Mouse (Mus musculus) olfactory bulb, adult 2 months (tissue): Measurements from ENCODE around the gene Ntn3. TPM values are rescaled to one million over a fixed set of nuclear protein-coding genes. Genes with fewer than 3 reads are reported as not detected.

Source experiments
- H3K27ac ChIP-seq: fragments of 200-500 bp; 2 replicates; pipeline ENCODE4 v1.5.1; 2012; ENCODE audit warnings: low read depth, low read length; ENCODE audit not compliant: insufficient read depth
- H3K4me1 ChIP-seq: fragments of 200-500 bp; 2 replicates; pipeline ENCODE4 v1.6.1; 2012; ENCODE audit warnings: low read length; ENCODE audit not compliant: control insufficient read depth, insufficient read depth
- H3K4me3 ChIP-seq: fragments of 200-500 bp; 2 replicates; pipeline ENCODE4 v1.5.1; 2012; ENCODE audit warnings: mild to moderate bottlenecking, low read depth, low read length, moderate library complexity; ENCODE audit not compliant: insufficient read depth
- CTCF ChIP-seq: fragments of 200-500 bp; IDR thresholded peaks from 2 replicates; pipeline ENCODE4 v1.5.1; 2012; ENCODE audit warnings: low read depth, mild to moderate bottlenecking, low read length, moderate library complexity; ENCODE audit not compliant: insufficient read depth
- POLR2A ChIP-seq: fragments of 200-500 bp; IDR thresholded peaks from 2 replicates; pipeline ENCODE4 v1.6.1; 2012; ENCODE audit warnings: mild to moderate bottlenecking, low read depth, low read length, moderate library complexity; ENCODE audit not compliant: insufficient read depth
- WGBS: fragments of 180-500 bp; shearing (Covaris S2); methylation state at CpG from one replicate; pipeline ENCODE4 v1.1.7; 2018; 5-methylcytosine and 5-hydroxymethylcytosine counted together
- polyA plus RNA-seq: library from polyadenylated mRNA; stranded (reverse); fragments of >200 nt; gene quantifications from 2 replicates; pipeline ENCODE4 v1.2.4, GENCODE M21; 2012; ENCODE audit warnings: low replicate concordance; ENCODE audit not compliant: missing spikeins, insufficient read depth, insufficient read length

Gene Ntn3
- polyA plus RNA-seq, 1 experiment: not detected

GRCm38 (mm10) chr17:24162584-24163175 is 46.7 kb downstream of the Ntn3 start:
- Histone ChIP-seq H3K27ac (peak overlapping the region; percentile 74), H3K4me1 (peaks cover 24% of the 10 kb centered on the region), H3K4me3 (peak overlapping the region; percentile 63)
- no peak for TF ChIP-seq POLR2A
- TF ChIP-seq CTCF: no peak
- WGBS: 32% methylated on average over 17 of the region's 17 CpGs

GRCm38 (mm10) chr17:24161466-24161865 is 47.9 kb downstream of the Ntn3 start:
- peaks cover 21% of the 10 kb centered on the region for H3K4me1 ChIP-seq
- no peak overlapping the region for H3K27ac ChIP-seq
- 83% methylated on average over 5 of the region's 5 CpGs for WGBS
- TF ChIP-seq CTCF: no peak
- no peak for TF ChIP-seq POLR2A
- H3K4me3 ChIP-seq: no peak overlapping the region

GRCm38 (mm10) chr17:24157526-24157925 is 51.8 kb downstream of the Ntn3 start:
- WGBS: 93% methylated on average over 4 of the region's 4 CpGs
- Histone ChIP-seq H3K4me3 (no peak overlapping the region), H3K27ac (no peak overlapping the region), H3K4me1 (peaks cover 8% of the 10 kb centered on the region)
- no peak for TF ChIP-seq POLR2A
- no peak for TF ChIP-seq CTCF

GRCm38 (mm10) chr17:24157121-24157520 is 52.2 kb downstream of the Ntn3 start:
- H3K4me1 ChIP-seq: peaks cover 10% of the 10 kb centered on the region
- H3K27ac ChIP-seq: no peak overlapping the region
- H3K4me3 ChIP-seq: no peak overlapping the region
- 89% methylated on average over 6 of the region's 6 CpGs for WGBS
- TF ChIP-seq POLR2A: no peak
- no peak for TF ChIP-seq CTCF

- H3K27ac ChIP-seq: no peak overlapping the region
- no peak overlapping the region for H3K4me3 ChIP-seq
- H3K4me1 ChIP-seq: peaks cover 9% of the 10 kb centered on the region
- WGBS: 89% methylated on average over 3 of the region's 3 CpGs
- TF ChIP-seq POLR2A: no peak
- no peak for TF ChIP-seq CTCF
Observed at GRCm38 (mm10) chr17:24156394-24156793, 52.9 kb downstream of the Ntn3 start.

- 94% methylated on average over 9 of the region's 9 CpGs for WGBS
- no peak for TF ChIP-seq POLR2A
- TF ChIP-seq CTCF: no peak
- H3K27ac ChIP-seq: no peak overlapping the region
- peaks cover 8% of the 10 kb centered on the region for H3K4me1 ChIP-seq
- H3K4me3 ChIP-seq: no peak overlapping the region
Observed at GRCm38 (mm10) chr17:24155742-24156141, 53.6 kb downstream of the Ntn3 start.

- Histone ChIP-seq H3K4me1 (peaks cover 8% of the 10 kb centered on the region), H3K4me3 (no peak overlapping the region), H3K27ac (no peak overlapping the region)
- TF ChIP-seq CTCF: no peak
- WGBS: 74% methylated on average over 3 of the region's 3 CpGs
Observed at GRCm38 (mm10) chr17:24154463-24154862, 54.9 kb downstream of the Ntn3 start.

Other genes with a start within 250 kb of the Ntn3 start
- not detected in 2 replicates for gene Prss30, start 229.0 kb downstream of the Ntn3 start, polyA plus RNA-seq
- not detected in 2 replicates for gene Prss22, start 211.4 kb downstream of the Ntn3 start, polyA plus RNA-seq
- gene Prss27, start 171.4 kb downstream of the Ntn3 start, polyA plus RNA-seq: not detected in 2 replicates
- gene Kctd5, start 136.0 kb downstream of the Ntn3 start, polyA plus RNA-seq: not detected in 2 replicates
- not detected in 2 replicates for gene Pdpk1, start 58.6 kb downstream of the Ntn3 start, polyA plus RNA-seq
- gene Amdhd2, start 45.8 kb downstream of the Ntn3 start, polyA plus RNA-seq: not detected in 2 replicates
- gene Atp6v0c, start 39.8 kb downstream of the Ntn3 start, polyA plus RNA-seq: 528 TPM in 1 of 2 replicates, not detected in the other
- not detected in 2 replicates for gene Tbc1d24, start 4.0 kb downstream of the Ntn3 start, polyA plus RNA-seq
- gene Tedc2, start 11.3 kb upstream of the Ntn3 start, polyA plus RNA-seq: not detected in 2 replicates
- gene Ccnf, start 42.0 kb upstream of the Ntn3 start, polyA plus RNA-seq: not detected in 2 replicates
- not detected in 2 replicates for gene Abca17, start 141.5 kb upstream of the Ntn3 start, polyA plus RNA-seq
- 91.3 TPM in 1 of 2 replicates, not detected in the other for gene Abca3, start 142.4 kb upstream of the Ntn3 start, polyA plus RNA-seq
- not detected in 2 replicates for gene Rnps1, start 205.0 kb upstream of the Ntn3 start, polyA plus RNA-seq
- not detected in 2 replicates for gene Eci1, start 217.1 kb upstream of the Ntn3 start, polyA plus RNA-seq
- not detected in 2 replicates for gene Dnase1l2, start 233.6 kb upstream of the Ntn3 start, polyA plus RNA-seq